Mouse (Mus musculus) regulatory T cell (primary cell): ENCODE data around the gene Nr2c2ap.

Source experiments
- in situ Hi-C: fragments of 300-600 bp; cut with MboI, MseI; formaldehyde crosslinking; loops from one replicate; pipeline ENCODE4 v1.15.1; 2025; ENCODE audit warnings: high pct_unique_total_duplicates

Gene Nr2c2ap

GRCm38 (mm10) chr8:70160015-70160414, 28.9 kb downstream of the Nr2c2ap start:
- in situ Hi-C loops: loop anchor here (10.0 kb wide), 1 partner anchor 235 kb away; no protein-coding TSS in a partner anchor

GRCm38 (mm10) chr8:70163316-70163715, 32.2 kb downstream of the Nr2c2ap start:
- in situ Hi-C loops: loop anchor here (10.0 kb wide), 1 partner anchor 239 kb away; no protein-coding TSS in a partner anchor

GRCm38 (mm10) chr8:70166504-70167110, 35.5 kb downstream of the Nr2c2ap start:
- in situ Hi-C loops: loop anchor here (10.0 kb wide), 1 partner anchor 242 kb away; no protein-coding TSS in a partner anchor

- in situ Hi-C loops: no loop called here
Observed at GRCm38 (mm10) chr8:70170116-70170515, 39.0 kb downstream of the Nr2c2ap start.

- in situ Hi-C loops: no loop called here
Observed at GRCm38 (mm10) chr8:70170748-70171147, 39.6 kb downstream of the Nr2c2ap start.

- in situ Hi-C loops: no loop called here
Observed at GRCm38 (mm10) chr8:70171240-70171639, 40.1 kb downstream of the Nr2c2ap start.

- in situ Hi-C loops: no loop called here
Observed at GRCm38 (mm10) chr8:70172043-70172681, 41.0 kb downstream of the Nr2c2ap start, which contains the start of gene Tmem161a. Gene Tmem161a, plus strand, starts transcription at chr8:70172356.

GRCm38 (mm10) chr8:70173320-70173719, 42.2 kb downstream of the Nr2c2ap start:
- in situ Hi-C loops: no loop called here

- in situ Hi-C loops: no loop called here
Observed at GRCm38 (mm10) chr8:70174079-70174478, 42.9 kb downstream of the Nr2c2ap start.

GRCm38 (mm10) chr8:70178231-70178630, 47.1 kb downstream of the Nr2c2ap start:
- in situ Hi-C loops: no loop called here

- in situ Hi-C loops: no loop called here
Observed at GRCm38 (mm10) chr8:70179082-70179481, 47.9 kb downstream of the Nr2c2ap start.

- in situ Hi-C loops: no loop called here
Observed at GRCm38 (mm10) chr8:70181212-70181902, 50.2 kb downstream of the Nr2c2ap start.

GRCm38 (mm10) chr8:70181903-70182252, 50.7 kb downstream of the Nr2c2ap start:
- in situ Hi-C loops: no loop called here

GRCm38 (mm10) chr8:70183194-70183593, 52.1 kb downstream of the Nr2c2ap start:
- in situ Hi-C loops: no loop called here
